Mouse (Mus musculus) myocyte (in vitro differentiated cells): ENCODE measurements around the gene Izumo1.
"Not testable (repeated sequence)": the region's sequence is repeated elsewhere in the genome, so short reads cannot be mapped to it uniquely, and the experiment has no call there.

Experiments
- E2F4 ChIP-seq: IDR thresholded peaks from one replicate; pipeline ENCODE4 v1.6.1; 2011; ENCODE audit warnings: mild to moderate bottlenecking, control low read depth, moderate library complexity; ENCODE audit not compliant: insufficient read depth
- MYOG ChIP-seq, 3 experiments: IDR thresholded peaks; one replicate each; pipeline ENCODE4 v1.6.1; 2011; ENCODE audit warnings: control low read depth in 2 of 3, low read depth in 2 of 3, mild to moderate bottlenecking in 2 of 3; ENCODE audit not compliant: insufficient read length in 2 of 3, control insufficient read depth in 1 of 3, insufficient read depth in 1 of 3
- POLR2A ChIP-seq: IDR thresholded peaks from one replicate; pipeline ENCODE4 v1.6.1; 2011; ENCODE audit warnings: low read depth, mild to moderate bottlenecking, control low read depth, moderate library complexity; ENCODE audit not compliant: insufficient read length

GRCm38 (mm10) chr7:45661702-45662101 lies 40.1 kb downstream of the Izumo1 start:
- TF ChIP-seq E2F4; MYOG (IDR thresholded peaks at IDR 0.05; ENCODE audit: control insufficient read depth in 1 of 3, insufficient read depth in 1 of 3, insufficient read length in 2 of 3, low read depth in 2 of 3); POLR2A: not testable (repeated sequence)
